Mouse (Mus musculus): ENCODE results near the gene Mcm6.
"Not testable (repeated sequence)": the region's sequence is repeated elsewhere in the genome, so short reads cannot be mapped to it uniquely, and the experiment has no call there.

GRCm38 (mm10) chr1:128319266-128319665, 40.2 kb downstream of the Mcm6 start:
- TF ChIP-seq CTCF (IDR thresholded peaks at IDR 0.05; ENCODE audit: low read depth, low read length); POLR2A (IDR thresholded peaks at IDR 0.05; ENCODE audit: insufficient read depth, low read length); EP300 (IDR thresholded peaks at IDR 0.05; ENCODE audit: insufficient read depth, low read depth, low read length): not testable (repeated sequence)

Measured in ES-Bruce4 (cell line).